Mouse (Mus musculus): ENCODE results near the gene Unc119.

Unc119 gene

DNA sequence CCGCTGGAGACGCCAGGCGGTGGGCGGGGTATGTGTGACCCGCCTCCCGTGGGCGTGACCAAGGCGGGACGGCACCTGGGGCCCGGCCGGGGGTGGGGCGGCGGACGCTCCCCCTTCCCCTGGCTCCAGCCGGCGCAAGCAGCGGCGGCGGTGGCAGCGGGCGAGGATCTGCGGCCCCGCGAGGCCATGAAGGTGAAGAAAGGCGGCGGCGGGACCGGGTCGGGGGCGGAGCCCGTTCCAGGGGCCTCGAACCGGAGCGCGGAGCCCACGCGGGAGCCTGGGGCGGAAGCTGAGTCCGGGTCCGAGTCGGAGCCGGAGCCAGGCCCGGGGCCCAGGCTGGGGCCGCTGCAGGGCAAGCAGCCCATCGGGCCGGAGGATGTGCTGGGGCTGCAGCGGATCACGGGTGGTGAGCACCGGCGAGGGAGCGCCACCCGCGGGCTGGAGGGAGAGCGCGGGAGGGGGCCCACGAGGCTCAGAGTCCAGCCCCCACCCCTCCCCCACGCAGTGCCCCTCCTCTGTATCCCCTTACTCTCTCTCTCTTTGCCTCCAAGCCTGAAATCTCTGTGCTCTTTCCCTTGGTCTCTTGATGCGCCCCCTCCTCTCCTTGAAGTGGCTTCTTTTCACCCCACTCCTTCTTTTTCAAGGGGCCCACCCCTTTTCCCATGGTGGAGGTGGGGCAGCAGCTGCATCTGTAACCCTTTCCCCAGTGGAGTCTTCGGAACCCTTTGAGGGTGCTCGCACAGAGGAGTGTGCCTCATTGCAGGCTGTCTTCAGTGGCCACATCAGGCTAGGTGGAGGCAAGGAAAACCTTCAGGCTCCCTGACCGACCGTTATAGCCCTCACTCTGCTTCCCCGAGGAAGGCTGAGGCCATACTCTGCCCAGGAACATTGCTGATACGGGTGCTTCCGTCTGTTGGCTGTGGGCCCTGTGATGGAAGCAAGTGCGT, at the start of gene Unc119:
Gene Unc119, plus strand, starts transcription at position 102 of the 947 bp plus-strand sequence.
- DNase-seq (ENCODE audit: extremely low read depth, insufficient read length, low spot score): peak; percentile 75

DNA sequence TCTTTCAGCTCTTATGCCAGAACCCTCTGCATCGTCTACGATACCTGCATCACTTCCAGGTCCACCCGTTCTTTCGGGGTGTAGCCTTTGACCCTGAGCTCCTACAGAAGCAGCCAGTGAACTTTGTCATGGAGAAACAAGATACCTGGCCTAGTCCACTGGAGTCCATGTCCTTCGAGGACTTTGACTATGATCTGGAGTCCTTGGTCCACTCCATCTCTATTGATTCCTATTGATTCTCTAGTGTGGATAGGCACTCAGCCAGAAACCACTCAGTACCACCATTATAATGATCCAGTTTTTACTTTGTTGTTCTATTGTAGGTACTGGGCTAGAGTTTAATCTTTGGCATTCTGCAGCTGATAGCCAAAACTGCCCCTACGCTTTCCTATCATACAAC, 48.7 kb upstream of the Unc119 start:
- no peak for DNase-seq (ENCODE audit: extremely low read depth, insufficient read length, low spot score)

DNA sequence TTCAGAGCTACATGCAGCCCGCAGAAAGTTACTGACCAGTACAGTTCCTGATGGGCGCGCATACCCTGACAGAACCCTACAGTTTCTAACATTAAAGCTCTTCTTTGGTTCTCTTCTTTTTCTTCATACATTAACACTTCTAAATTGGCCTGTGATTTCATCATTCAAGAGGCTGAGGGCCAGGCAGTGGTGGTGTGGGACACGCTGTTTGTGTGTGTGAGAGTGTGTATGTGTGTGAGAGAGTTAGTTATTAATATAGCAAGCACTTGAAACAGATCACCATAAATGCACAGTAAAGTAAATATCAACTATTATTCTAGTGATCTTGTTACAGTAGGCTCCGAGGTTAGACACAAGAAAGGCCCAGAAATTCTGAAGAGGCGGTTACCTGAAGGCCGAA, 42.4 kb upstream of the Unc119 start:
- DNase-seq (ENCODE audit: extremely low read depth, insufficient read length, low spot score): no peak

GRCm38 (mm10) chr11:78301357-78302084, 41.8 kb upstream of the Unc119 start, which contains the start of gene Spag5:
TSS of gene Spag5 (plus strand) at chr11:78301529.
- peak; percentile 97 for DNase-seq (ENCODE audit: extremely low read depth, insufficient read length, low spot score)

GRCm38 (mm10) chr11:78305272-78305671, 38.0 kb upstream of the Unc119 start:
- DNase-seq (ENCODE audit: extremely low read depth, insufficient read length, low spot score): no peak

- DNase-seq (ENCODE audit: extremely low read depth, insufficient read length, low spot score): no peak
These were observed 32.3 kb upstream of the Unc119 start for GRCm38 (mm10) chr11:78310861-78311511.

GRCm38 (mm10) chr11:78313662-78314061, 29.6 kb upstream of the Unc119 start:
- no peak for DNase-seq (ENCODE audit: extremely low read depth, insufficient read length, low spot score)

GRCm38 (mm10) chr11:78318411-78318810, 24.9 kb upstream of the Unc119 start:
- no peak for DNase-seq (ENCODE audit: extremely low read depth, insufficient read length, low spot score)

DNA sequence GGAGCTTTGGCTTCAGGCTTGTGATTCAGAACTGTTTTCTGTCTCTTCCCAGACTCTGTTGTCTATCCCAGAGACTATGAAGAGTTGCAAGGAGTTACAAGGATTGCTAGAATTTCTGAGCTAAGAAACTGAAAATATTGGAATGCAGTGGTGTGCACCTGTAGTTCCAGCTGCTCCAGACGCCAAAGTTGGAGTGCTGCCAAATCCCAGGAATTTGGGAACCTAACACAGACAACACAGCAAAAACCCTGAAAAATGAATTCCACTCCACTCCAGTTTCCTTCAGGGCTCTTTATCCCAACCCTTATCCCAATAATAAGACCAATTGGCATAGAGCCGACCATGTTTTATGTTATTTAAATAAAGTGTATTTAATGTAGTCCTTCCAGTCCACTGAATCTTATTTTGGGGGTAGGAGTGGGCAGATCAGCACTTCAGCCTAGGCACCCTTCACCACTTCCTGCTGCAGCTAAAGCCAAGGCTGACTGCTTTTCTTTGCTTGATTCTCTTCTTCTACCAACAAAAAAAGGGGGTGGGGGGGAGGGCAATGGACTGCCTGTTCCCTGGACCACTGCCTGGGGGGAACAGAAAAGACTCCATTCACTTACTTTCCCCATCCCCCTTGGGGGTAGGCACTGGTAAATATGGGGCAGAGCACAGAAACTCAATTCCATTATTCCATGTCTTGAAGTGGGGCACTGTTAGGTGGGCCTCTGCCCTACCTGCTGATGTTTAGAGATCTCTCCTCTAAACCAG, 21.0 kb upstream of the Unc119 start:
- no peak for DNase-seq (ENCODE audit: extremely low read depth, insufficient read length, low spot score)

- DNase-seq (ENCODE audit: extremely low read depth, insufficient read length, low spot score): peak; percentile 52
These were observed 20.4 kb upstream of the Unc119 start, which contains the start of gene Aldoc for GRCm38 (mm10) chr11:78322860-78323259. TSS of gene Aldoc (plus strand) at chr11:78322968.

DNA sequence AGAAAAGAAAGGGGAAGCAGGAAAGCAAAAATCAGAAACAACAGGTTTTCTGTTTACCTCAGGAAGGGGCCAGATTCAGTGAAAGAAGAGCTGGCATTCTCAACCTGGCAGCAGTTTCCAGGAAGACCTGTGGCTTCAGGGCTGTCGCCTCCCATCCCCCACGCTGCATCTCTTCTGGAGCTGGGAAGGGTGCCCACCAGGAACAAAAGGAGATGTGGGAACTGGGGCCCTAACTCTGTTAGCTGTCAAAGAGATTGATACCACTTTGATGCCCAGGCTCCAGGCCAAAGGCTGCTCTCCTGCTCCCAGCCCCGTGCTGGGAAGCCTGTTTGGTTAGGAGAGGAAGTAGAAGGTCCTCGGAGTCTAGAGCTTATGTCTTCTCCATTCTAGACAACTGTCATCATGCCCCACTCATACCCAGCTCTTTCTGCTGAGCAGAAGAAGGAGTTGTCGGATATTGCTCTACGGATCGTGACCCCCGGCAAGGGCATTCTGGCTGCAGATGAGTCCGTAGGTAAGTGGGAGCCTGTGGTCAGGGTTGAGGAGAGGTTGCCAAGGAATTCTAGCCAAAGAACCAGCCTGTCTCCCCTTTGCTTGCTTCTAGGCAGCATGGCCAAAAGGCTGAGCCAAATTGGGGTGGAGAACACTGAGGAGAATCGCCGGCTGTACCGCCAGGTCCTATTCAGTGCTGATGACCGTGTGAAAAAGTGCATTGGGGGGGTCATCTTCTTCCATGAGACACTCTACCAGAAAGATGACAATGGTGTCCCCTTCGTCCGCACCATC, 19.1 kb upstream of the Unc119 start:
- DNase-seq (ENCODE audit: extremely low read depth, insufficient read length, low spot score): no peak

GRCm38 (mm10) chr11:78324965-78325364, 18.3 kb upstream of the Unc119 start:
- no peak for DNase-seq (ENCODE audit: extremely low read depth, insufficient read length, low spot score)

- DNase-seq (ENCODE audit: extremely low read depth, insufficient read length, low spot score): no peak
These were observed 16.1 kb upstream of the Unc119 start for GRCm38 (mm10) chr11:78327215-78327614.

- DNase-seq (ENCODE audit: extremely low read depth, insufficient read length, low spot score): peak; percentile 93
These were observed 15.4 kb upstream of the Unc119 start, which contains the start of gene Pigs for GRCm38 (mm10) chr11:78327634-78328511. TSS of gene Pigs (plus strand) at chr11:78328415.

DNA sequence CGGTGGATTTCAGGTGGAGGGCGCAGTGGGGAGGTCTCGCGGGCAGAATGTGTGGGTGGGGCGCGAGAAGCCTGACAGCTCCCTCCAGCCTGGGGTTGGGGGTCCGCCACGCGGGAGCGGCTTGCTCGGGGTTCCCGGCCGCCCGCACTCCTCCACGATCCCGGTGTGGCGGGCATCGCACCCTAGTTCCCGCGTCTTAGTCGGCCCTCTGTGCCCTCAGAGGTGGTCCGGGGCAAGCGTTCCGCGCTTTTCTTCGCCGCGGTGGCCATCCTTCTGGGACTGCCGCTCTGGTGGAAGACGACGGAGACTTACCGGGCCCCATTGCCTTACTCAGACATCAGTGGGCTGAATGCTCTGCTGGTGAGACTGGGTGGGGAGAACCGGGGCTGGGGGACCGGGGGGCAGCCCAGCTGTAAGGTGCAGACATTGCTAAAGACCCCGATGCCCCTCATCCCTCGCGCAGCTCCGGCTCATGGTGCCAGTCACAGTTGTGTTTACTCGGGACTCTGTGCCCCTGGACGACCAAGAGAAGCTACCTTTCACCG, 14.7 kb upstream of the Unc119 start:
- DNase-seq (ENCODE audit: extremely low read depth, insufficient read length, low spot score): no peak

DNA sequence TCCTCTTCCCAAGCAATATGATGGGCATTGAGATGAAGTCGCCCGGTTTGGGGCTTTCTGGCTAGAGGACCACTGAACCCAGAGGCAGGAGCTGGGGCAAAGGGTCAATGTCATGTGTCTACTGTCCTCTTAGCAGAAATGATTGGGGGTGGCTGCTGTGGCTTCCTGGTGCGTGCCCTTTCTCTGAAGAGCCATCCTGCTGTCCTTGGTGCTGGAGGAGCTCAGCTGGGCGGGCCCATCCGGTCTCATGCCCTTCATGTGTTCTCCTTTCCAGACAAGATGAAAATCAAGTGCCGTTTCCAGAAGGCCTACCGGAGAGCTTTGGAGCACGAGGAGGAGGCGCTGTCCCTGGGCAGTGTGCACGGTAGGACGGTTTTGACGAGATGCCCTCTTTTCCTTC, 10.6 kb upstream of the Unc119 start:
- DNase-seq (ENCODE audit: extremely low read depth, insufficient read length, low spot score): no peak

DNA sequence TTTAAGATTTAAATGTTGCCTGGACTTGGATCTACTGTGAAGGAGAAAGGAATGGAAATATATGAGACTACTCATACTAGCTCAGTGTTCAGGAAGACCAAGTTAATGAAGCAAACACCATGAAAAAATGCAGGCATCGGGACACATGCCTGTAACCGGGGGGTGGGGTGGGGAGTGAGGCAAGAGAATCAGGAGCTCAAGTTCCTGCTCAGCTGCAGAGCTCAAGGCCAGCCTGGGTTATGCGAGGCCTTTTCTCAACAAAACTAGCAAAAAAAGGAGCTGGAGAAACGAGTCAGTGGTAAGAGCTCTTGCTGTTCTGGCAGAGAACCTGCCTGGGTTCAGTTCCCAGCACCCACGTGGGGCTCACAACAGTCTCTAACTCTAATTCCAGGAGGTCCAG, 9.3 kb upstream of the Unc119 start:
- DNase-seq (ENCODE audit: extremely low read depth, insufficient read length, low spot score): no peak

DNA sequence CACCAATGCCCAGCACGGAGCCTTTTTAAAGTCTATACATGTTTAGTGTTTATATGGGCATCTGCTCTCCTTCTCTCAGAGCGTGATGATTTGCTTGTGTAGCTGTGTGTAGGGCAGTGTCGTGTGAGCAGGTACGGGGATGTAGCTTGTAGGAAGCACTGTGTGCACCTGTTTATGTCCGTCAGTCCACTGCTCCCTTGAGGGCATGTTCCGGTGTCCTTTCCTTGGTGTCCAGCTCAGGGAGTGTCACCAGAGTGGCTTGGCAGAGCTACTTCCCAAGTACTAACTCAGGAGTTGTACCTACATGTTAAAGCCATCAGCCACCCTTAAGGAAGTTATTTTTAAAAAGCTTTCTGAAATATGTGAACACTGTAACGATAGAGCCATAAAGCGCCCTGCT, 6.2 kb upstream of the Unc119 start:
- no peak for DNase-seq (ENCODE audit: extremely low read depth, insufficient read length, low spot score)
